Mouse (Mus musculus) testis, adult 2 months (tissue): ENCODE results near the gene Dclre1c. TPM values are rescaled to one million over a fixed set of nuclear protein-coding genes. Genes with fewer than 3 reads are reported as not detected.
A peak's percentile ranks its signal among the peaks of the same experiment; 100 is the strongest.

ENCODE experiments used
- H3K27ac ChIP-seq: fragments of 200-500 bp; 2 replicates; pipeline ENCODE4 v1.5.1; 2012; ENCODE audit warnings: low read depth, low read length; ENCODE audit not compliant: control insufficient read depth, insufficient read depth
- H3K27me3 ChIP-seq: fragments of 200-500 bp; 2 replicates; pipeline ENCODE4 v1.6.1; 2012; ENCODE audit warnings: mild to moderate bottlenecking, low read length, moderate library complexity; ENCODE audit not compliant: control insufficient read depth, insufficient read depth
- H3K36me3 ChIP-seq: fragments of 200-500 bp; 2 replicates; pipeline ENCODE4 v1.6.1; 2012; ENCODE audit warnings: mild to moderate bottlenecking, low read length; ENCODE audit not compliant: control insufficient read depth, insufficient read depth
- H3K4me1 ChIP-seq: fragments of 200-500 bp; 2 replicates; pipeline ENCODE4 v1.6.1; 2012; ENCODE audit warnings: low read length; ENCODE audit not compliant: control insufficient read depth, insufficient read depth
- H3K4me3 ChIP-seq: fragments of 200-500 bp; 2 replicates; pipeline ENCODE4 v1.5.1; 2012; ENCODE audit warnings: low read depth, mild to moderate bottlenecking, low read length, moderate library complexity, mixed read lengths; ENCODE audit not compliant: control insufficient read depth
- CTCF ChIP-seq: fragments of 200-500 bp; IDR thresholded peaks from 2 replicates; pipeline ENCODE4 v1.5.1; 2012; ENCODE audit warnings: low read depth, mild to moderate bottlenecking, inconsistent platforms, low read length, moderate library complexity; ENCODE audit not compliant: control insufficient read depth, insufficient read depth, insufficient replicate concordance
- POLR2A ChIP-seq: fragments of 200-500 bp; IDR thresholded peaks from 2 replicates; pipeline ENCODE4 v1.6.1; 2012; ENCODE audit warnings: low read depth, mild to moderate bottlenecking, inconsistent platforms, low read length, moderate library complexity; ENCODE audit not compliant: control insufficient read depth
- polyA plus RNA-seq: library from polyadenylated mRNA; depleted of rRNA; stranded (reverse); fragments of >200 nt; gene quantifications from 2 replicates; pipeline ENCODE4 v1.2.3, GENCODE M21; 2012

The Dclre1c gene
- polyA plus RNA-seq, 1 experiment = 6.4 TPM

- TF ChIP-seq CTCF (no peak), POLR2A (peak; percentile 99)
- peak overlapping the region; percentile 100 for H3K27ac ChIP-seq
- peak overlapping the region; percentile 96 for H3K4me3 ChIP-seq
- no peaks in the 10 kb centered on the region for H3K27me3 ChIP-seq
- peaks cover 5% of the 10 kb centered on the region for H3K4me1 ChIP-seq
- H3K36me3 ChIP-seq = peaks cover 4% of the 10 kb centered on the region; the same call in 1 of the 2 replicates
Observed at GRCm38 (mm10) chr2:3418883-3419431, 5.0 kb upstream of the Dclre1c start.

- no peaks in the 10 kb centered on the region for H3K27me3 ChIP-seq
- H3K27ac ChIP-seq = 0 out of 2 replicates have a peak overlapping the region, but pooled peaks have one; percentile 27
- no peak for TF ChIP-seq POLR2A
- TF ChIP-seq CTCF = no peak
- 0 out of 2 replicates have a peak, but pooled peaks cover 4% of the 10 kb centered on the region for H3K36me3 ChIP-seq
- H3K4me1 ChIP-seq = peaks cover 5% of the 10 kb centered on the region
- H3K4me3 ChIP-seq = peak overlapping the region; percentile 63; the same call in 1 of the 2 replicates
Observed at GRCm38 (mm10) chr2:3420157-3420556, 3.8 kb upstream of the Dclre1c start.

- Histone ChIP-seq H3K4me3 (peak within 1 kb of the TSS; percentile 54; the same call in 1 of the 2 replicates), H3K4me1 (peaks cover 5% of the 10 kb centered on the region), H3K27ac (peak within 1 kb of the TSS; percentile 52), H3K36me3 (0 out of 2 replicates have a peak, but pooled peaks cover 4% of the 10 kb centered on the region), H3K27me3 (no peaks in the 10 kb centered on the region)
- TF ChIP-seq POLR2A (no peak), CTCF (no peak)
Observed at GRCm38 (mm10) chr2:3422548-3422947, 1.4 kb upstream of the Dclre1c start, which contains the start of gene Meig1. TSS of gene Meig1 (minus strand) at chr2:3422648.

- no peaks in the 10 kb centered on the region for H3K27me3 ChIP-seq
- no peaks in the 10 kb centered on the region for H3K36me3 ChIP-seq
- peak overlapping the region; percentile 77 for H3K27ac ChIP-seq
- peaks cover 5% of the 10 kb centered on the region for H3K4me1 ChIP-seq
- peak overlapping the region; percentile 98 for H3K4me3 ChIP-seq
- no peak for TF ChIP-seq POLR2A
- no peak for TF ChIP-seq CTCF
Observed at GRCm38 (mm10) chr2:3424579-3424910, 614 bp downstream of the Dclre1c start.

GRCm38 (mm10) chr2:3430956-3431355, 7.0 kb downstream of the Dclre1c start:
- Histone ChIP-seq H3K4me1 (no peaks in the 10 kb centered on the region), H3K27me3 (no peaks in the 10 kb centered on the region), H3K27ac (no peak overlapping the region), H3K4me3 (no peak overlapping the region), H3K36me3 (no peaks in the 10 kb centered on the region)
- TF ChIP-seq POLR2A = no peak
- TF ChIP-seq CTCF = no peak

- Histone ChIP-seq H3K4me3 (no peak overlapping the region), H3K4me1 (no peaks in the 10 kb centered on the region), H3K36me3 (peaks cover 1% of the 10 kb centered on the region; the same call in 1 of the 2 replicates), H3K27me3 (no peaks in the 10 kb centered on the region), H3K27ac (no peak overlapping the region)
- TF ChIP-seq CTCF (no peak), POLR2A (no peak)
Observed at GRCm38 (mm10) chr2:3435369-3436061, 11.6 kb downstream of the Dclre1c start.

GRCm38 (mm10) chr2:3437956-3438355, 14.0 kb downstream of the Dclre1c start:
- TF ChIP-seq POLR2A (no peak), CTCF (no peak)
- Histone ChIP-seq H3K4me1 (no peaks in the 10 kb centered on the region), H3K27me3 (no peaks in the 10 kb centered on the region), H3K4me3 (no peak overlapping the region), H3K27ac (no peak overlapping the region), H3K36me3 (peaks cover 1% of the 10 kb centered on the region; the same call in 1 of the 2 replicates)
